Mouse (Mus musculus): ENCODE measurements at regions not wholly inside any gene's neighbourhood (a gene's known extent, or its start where the extent isn't known, plus 50 kb on each side); places are given as distances from the start of the nearest gene placed in this dataset.

DNA sequence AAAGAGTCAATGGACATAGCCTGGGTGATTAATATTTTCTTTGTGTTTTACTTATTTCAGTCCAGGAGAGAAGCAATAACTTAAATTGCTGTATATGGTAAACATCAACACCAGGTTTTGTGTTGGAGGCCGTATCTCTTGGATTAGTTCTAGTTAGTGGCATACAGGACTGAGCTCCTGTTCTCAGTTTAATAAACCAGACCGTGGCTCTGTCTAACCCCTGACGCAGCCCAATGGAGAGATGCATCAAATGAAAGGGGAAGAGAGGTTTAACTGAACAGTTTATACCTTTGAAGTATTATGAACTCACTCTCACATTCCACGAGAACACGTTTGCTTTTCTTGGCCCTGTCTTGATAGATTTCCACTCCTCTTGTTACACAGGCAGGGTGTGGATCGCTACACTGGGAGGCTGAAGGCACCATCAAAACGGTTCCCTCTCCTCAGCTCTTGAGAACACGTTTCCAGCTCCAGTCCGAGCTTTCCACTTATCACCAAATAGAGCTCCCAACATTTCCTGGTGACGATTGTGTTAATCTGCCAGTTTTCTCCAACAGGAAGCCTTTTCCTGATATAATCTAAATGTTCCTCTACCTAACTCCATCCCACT lies 54.0 kb upstream of the Cerkl start:
- TF ChIP-seq CTCF (IDR thresholded peaks at IDR 0.05; ENCODE audit: control insufficient read depth, insufficient read depth, insufficient replicate concordance, low read depth, low read length) (no peak), POLR2A (IDR thresholded peaks at IDR 0.05; ENCODE audit: control insufficient read depth, low read depth, low read length) (no peak)
- Histone ChIP-seq H3K27ac (ENCODE audit: control insufficient read depth, insufficient read depth, low read depth, low read length) (no peak overlapping the region), H3K27me3 (ENCODE audit: control insufficient read depth, insufficient read depth, low read length) (no peaks in the 10 kb centered on the region), H3K4me1 (ENCODE audit: control insufficient read depth, insufficient read depth, low read length) (no peaks in the 10 kb centered on the region), H3K36me3 (ENCODE audit: control insufficient read depth, insufficient read depth, low read length) (no peaks in the 10 kb centered on the region), H3K4me3 (ENCODE audit: control insufficient read depth, low read depth, low read length) (no peak overlapping the region)

DNA sequence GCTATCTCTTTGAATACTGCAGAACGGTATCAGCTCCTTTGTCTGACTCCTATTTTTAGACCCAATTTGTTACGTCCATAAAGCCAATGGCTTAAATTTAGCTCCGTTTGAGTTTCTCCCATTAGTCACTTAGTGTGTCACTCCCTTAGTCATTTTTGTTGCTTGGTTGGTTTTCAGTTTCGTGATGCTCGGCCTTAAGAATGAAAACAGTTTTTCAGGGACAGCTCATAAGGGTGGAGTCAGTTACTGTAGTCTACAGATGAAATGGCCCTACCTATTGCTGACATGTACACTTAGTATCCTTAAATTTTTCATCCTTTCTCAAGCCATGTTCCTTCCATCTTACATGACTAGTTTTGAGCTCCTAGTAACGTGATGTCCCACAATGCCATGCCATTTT lies 54.5 kb upstream of the Cerkl start:
- no peaks in the 10 kb centered on the region for H3K36me3 ChIP-seq (ENCODE audit: control insufficient read depth, insufficient read depth, low read length)
- H3K4me3 ChIP-seq (ENCODE audit: control insufficient read depth, low read depth, low read length) = no peak overlapping the region
- H3K27me3 ChIP-seq (ENCODE audit: control insufficient read depth, insufficient read depth, low read length) = no peaks in the 10 kb centered on the region
- H3K4me1 ChIP-seq (ENCODE audit: control insufficient read depth, insufficient read depth, low read length) = no peaks in the 10 kb centered on the region
- TF ChIP-seq POLR2A (IDR thresholded peaks at IDR 0.05; ENCODE audit: control insufficient read depth, low read depth, low read length) (no peak), CTCF (IDR thresholded peaks at IDR 0.05; ENCODE audit: control insufficient read depth, insufficient read depth, insufficient replicate concordance, low read depth, low read length) (no peak)
- H3K27ac ChIP-seq (ENCODE audit: control insufficient read depth, insufficient read depth, low read depth, low read length) = no peak overlapping the region

DNA sequence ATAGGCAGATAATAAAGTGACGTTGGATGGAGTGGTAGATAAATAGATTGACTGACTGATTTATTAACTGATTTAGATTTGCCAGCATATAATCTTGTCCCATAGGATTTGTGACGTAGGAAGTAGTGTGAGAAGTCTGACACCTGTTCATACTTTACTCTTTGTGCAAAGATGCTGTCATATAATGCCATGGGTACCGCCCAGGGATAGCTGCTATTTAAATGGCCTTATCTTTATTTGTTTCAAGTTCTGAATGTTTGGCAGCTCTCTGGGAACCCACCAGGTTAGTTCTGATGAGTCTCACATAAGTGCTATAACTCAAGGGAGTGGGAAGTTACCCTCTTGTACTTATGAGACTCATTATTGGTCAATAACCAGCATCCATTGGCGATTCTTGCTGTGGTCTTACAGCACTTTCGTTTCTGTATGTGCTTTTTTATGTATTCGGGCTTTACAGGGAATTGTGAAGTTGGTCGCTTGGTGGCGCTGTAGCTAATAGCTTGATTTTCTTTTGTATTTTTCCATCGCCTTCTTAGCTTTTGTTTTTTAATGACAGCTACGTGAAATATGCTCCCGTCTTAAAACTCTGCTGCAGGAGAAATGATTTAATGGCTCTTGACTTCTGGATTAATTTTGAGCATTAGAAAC lies 55.2 kb upstream of the Cerkl start:
- Histone ChIP-seq H3K4me1 (ENCODE audit: control insufficient read depth, insufficient read depth, low read length) (no peaks in the 10 kb centered on the region), H3K27ac (ENCODE audit: control insufficient read depth, insufficient read depth, low read depth, low read length) (no peak overlapping the region), H3K4me3 (ENCODE audit: control insufficient read depth, low read depth, low read length) (no peak overlapping the region), H3K27me3 (ENCODE audit: control insufficient read depth, insufficient read depth, low read length) (no peaks in the 10 kb centered on the region), H3K36me3 (ENCODE audit: control insufficient read depth, insufficient read depth, low read length) (no peaks in the 10 kb centered on the region)
- no peak for TF ChIP-seq POLR2A (IDR thresholded peaks at IDR 0.05; ENCODE audit: control insufficient read depth, low read depth, low read length)
- no peak for TF ChIP-seq CTCF (IDR thresholded peaks at IDR 0.05; ENCODE audit: control insufficient read depth, insufficient read depth, insufficient replicate concordance, low read depth, low read length)

DNA sequence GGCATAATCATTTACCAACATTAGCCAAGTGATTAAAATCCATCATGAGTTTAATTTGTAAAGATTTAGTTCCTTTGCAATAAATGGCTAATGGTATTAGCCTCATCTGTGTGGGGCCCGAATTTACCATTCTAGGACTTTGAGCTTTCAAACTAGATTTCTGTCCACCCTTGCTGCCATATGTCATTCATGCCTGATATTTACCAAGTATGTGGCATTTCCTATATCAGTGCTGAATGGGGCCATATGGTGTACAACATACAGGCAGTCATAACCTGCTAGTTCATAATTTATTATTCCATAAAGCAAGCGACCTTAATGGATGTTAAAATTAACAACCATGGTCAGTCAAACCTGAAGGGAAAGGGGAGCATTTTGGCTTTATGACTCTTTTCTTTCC lies 55.8 kb upstream of the Cerkl start:
- TF ChIP-seq POLR2A (IDR thresholded peaks at IDR 0.05; ENCODE audit: control insufficient read depth, low read depth, low read length) = no peak
- no peak for TF ChIP-seq CTCF (IDR thresholded peaks at IDR 0.05; ENCODE audit: control insufficient read depth, insufficient read depth, insufficient replicate concordance, low read depth, low read length)
- Histone ChIP-seq H3K36me3 (ENCODE audit: control insufficient read depth, insufficient read depth, low read length) (no peaks in the 10 kb centered on the region), H3K4me1 (ENCODE audit: control insufficient read depth, insufficient read depth, low read length) (no peaks in the 10 kb centered on the region), H3K27ac (ENCODE audit: control insufficient read depth, insufficient read depth, low read depth, low read length) (no peak overlapping the region), H3K4me3 (ENCODE audit: control insufficient read depth, low read depth, low read length) (no peak overlapping the region), H3K27me3 (ENCODE audit: control insufficient read depth, insufficient read depth, low read length) (no peaks in the 10 kb centered on the region)

DNA sequence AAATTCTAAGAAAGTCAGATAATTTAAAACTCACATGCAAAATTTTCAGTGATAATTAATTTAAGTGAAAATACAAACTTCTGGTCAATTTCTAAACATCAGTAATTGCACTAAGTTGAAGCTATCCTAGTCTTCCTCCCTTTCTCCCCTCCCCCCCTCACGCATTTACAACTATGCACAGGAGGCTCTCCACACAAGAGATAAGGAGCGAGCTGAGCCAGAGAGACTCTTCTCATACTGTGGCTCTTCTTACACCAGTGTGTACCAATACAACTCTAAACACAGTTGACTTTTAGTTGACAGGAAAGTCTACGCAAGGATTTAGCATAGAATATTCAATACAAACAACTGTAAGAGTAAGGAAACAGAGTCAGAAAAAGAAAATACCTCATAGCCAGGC lies 57.1 kb upstream of the Cerkl start:
- H3K4me3 ChIP-seq (ENCODE audit: control insufficient read depth, low read depth, low read length) = no peak overlapping the region
- H3K4me1 ChIP-seq (ENCODE audit: control insufficient read depth, insufficient read depth, low read length) = no peaks in the 10 kb centered on the region
- no peaks in the 10 kb centered on the region for H3K36me3 ChIP-seq (ENCODE audit: control insufficient read depth, insufficient read depth, low read length)
- H3K27me3 ChIP-seq (ENCODE audit: control insufficient read depth, insufficient read depth, low read length) = no peaks in the 10 kb centered on the region
- H3K27ac ChIP-seq (ENCODE audit: control insufficient read depth, insufficient read depth, low read depth, low read length) = no peak overlapping the region
- TF ChIP-seq CTCF (IDR thresholded peaks at IDR 0.05; ENCODE audit: control insufficient read depth, insufficient read depth, insufficient replicate concordance, low read depth, low read length) (no peak), POLR2A (IDR thresholded peaks at IDR 0.05; ENCODE audit: control insufficient read depth, low read depth, low read length) (no peak)

DNA sequence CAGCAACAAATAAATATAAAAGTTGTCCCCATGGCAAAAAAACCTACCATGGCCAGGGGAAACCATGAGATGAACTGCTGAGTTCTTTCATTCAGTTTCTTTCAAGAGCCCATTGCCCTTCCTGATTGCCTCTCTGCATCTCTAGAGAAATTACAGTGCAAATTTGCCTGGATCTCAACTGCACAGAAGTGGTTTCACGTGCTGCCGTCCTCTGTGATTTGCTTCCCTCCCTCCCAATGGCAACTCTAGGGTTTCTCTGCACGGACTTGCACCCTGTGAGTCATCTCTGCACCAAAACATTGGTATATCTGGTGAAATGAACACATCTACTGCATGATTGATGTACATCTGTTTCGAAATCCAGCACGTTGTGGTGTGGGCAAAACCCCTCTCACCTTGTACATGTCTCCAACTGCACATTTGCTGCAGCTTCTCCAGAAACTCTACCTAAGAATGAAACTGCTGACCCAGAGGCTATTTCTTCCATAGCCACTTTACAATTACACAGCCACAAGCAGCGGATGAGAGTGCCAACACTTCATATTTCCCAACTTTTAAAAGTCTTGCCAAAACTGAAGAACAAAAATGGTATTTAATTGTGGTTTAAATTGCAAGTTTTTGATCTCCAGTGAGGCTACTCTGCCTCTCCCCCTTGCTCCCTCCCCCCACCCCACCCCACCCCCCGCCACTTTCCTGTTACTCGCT lies 61.6 kb upstream of the Cerkl start:
- H3K4me3 ChIP-seq (ENCODE audit: control insufficient read depth, low read depth, low read length) = no peak overlapping the region
- no peaks in the 10 kb centered on the region for H3K27me3 ChIP-seq (ENCODE audit: control insufficient read depth, insufficient read depth, low read length)
- no peak overlapping the region; the same call in 1 of the 2 replicates for H3K27ac ChIP-seq (ENCODE audit: control insufficient read depth, insufficient read depth, low read depth, low read length)
- H3K4me1 ChIP-seq (ENCODE audit: control insufficient read depth, insufficient read depth, low read length) = no peaks in the 10 kb centered on the region
- TF ChIP-seq CTCF (IDR thresholded peaks at IDR 0.05; ENCODE audit: control insufficient read depth, insufficient read depth, insufficient replicate concordance, low read depth, low read length) (no peak), POLR2A (IDR thresholded peaks at IDR 0.05; ENCODE audit: control insufficient read depth, low read depth, low read length) (no peak)
- H3K36me3 ChIP-seq (ENCODE audit: control insufficient read depth, insufficient read depth, low read length) = no peaks in the 10 kb centered on the region

DNA sequence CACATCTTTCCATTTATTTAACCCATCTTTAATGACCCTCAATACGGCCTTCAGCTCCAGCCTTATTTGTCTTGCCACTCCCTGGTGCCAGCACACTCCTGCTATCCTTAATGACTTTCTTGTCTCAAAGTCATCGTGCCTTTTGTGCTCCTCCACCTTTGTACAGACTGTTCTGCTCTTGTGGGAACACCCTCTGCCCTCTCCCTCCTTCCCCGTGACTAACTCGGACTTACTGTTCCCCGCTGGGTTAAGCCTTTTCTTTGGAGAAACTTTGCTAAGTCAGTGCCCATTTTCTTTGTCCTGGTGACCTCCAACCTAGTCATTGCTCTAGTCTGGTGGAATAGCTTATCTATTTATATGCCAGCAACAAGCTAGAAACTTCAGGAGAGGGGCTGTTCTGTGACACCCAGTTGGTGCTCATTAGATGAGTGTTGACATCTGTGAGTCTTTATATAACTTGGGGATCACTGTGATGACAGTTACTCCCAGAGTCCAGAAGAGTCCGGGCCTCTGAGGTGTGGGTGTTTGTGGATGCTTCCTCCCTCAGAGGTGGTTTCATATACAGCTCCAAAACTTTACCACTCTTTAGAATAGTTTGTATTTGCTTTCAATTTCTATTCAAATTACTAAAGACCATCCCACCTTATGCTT lies 63.3 kb upstream of the Cerkl start:
- TF ChIP-seq POLR2A (IDR thresholded peaks at IDR 0.05; ENCODE audit: control insufficient read depth, low read depth, low read length) (no peak), CTCF (IDR thresholded peaks at IDR 0.05; ENCODE audit: control insufficient read depth, insufficient read depth, insufficient replicate concordance, low read depth, low read length) (no peak)
- Histone ChIP-seq H3K4me3 (ENCODE audit: control insufficient read depth, low read depth, low read length) (no peak overlapping the region), H3K27me3 (ENCODE audit: control insufficient read depth, insufficient read depth, low read length) (no peaks in the 10 kb centered on the region), H3K27ac (ENCODE audit: control insufficient read depth, insufficient read depth, low read depth, low read length) (peak overlapping the region; percentile 37; the same call in 1 of the 2 replicates), H3K36me3 (ENCODE audit: control insufficient read depth, insufficient read depth, low read length) (no peaks in the 10 kb centered on the region), H3K4me1 (ENCODE audit: control insufficient read depth, insufficient read depth, low read length) (no peaks in the 10 kb centered on the region)

Data from testis, adult 2 months (tissue).